Mouse (Mus musculus): ENCODE results near the gene Capn10.

Gene Capn10

GRCm38 (mm10) chr1:92976141-92976566, 42.0 kb downstream of the Capn10 start:
- DNase-seq (ENCODE audit: low spot score), result no peak

DNA sequence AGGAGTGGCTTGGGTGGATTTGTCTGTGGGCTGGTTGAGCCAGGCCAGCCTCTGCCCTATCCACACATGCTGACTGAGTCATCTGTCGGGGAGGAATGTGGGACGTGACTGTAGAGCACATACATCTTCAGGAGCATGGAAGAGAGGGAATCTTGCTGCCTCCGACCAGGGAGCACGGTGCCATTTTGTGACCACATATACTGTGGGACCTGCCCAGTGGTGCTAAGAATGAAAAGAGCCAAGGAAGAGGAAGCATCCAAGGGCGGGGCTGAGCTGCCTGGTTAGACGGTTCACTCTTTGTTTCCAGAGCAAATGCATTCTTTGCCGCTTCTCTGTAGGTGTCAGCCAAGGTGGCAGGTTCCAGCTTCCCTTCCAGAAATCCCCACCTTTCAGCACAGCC, 44.5 kb downstream of the Capn10 start:
- no peak for DNase-seq (ENCODE audit: low spot score)

GRCm38 (mm10) chr1:92979073-92979602, 45.0 kb downstream of the Capn10 start:
- DNase-seq (ENCODE audit: low spot score), result no peak

- DNase-seq (ENCODE audit: low spot score), result no peak
Observed at GRCm38 (mm10) chr1:92981056-92981845, 47.1 kb downstream of the Capn10 start.

DNA sequence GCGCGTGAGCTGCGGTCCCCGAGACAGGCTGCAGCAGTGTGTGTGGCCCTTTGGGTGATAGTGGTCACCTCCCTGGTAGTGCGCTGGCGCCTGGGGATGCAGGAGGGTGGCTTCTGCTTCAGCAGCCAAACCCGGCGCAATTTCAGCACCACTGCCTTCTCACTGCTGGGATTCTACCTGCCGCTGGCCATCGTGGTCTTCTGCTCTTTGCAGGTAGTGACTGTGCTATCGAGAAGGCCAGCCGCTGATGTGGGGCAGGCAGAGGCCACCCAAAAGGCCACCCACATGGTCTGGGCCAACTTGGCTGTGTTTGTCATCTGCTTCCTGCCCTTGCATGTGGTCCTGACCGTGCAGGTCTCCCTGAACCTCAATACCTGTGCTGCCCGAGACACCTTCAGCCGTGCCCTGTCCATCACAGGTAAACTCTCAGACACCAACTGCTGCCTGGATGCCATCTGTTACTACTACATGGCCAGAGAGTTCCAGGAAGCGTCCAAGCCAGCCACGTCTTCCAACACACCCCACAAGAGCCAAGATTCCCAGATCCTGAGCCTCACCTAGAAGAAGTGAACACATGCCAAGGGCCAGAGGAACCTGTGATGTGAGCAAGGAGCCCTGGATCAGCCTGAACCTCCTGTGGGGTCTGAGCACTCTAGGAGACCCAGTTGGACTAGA, 48.9 kb downstream of the Capn10 start:
- no peak for DNase-seq (ENCODE audit: low spot score)

DNA sequence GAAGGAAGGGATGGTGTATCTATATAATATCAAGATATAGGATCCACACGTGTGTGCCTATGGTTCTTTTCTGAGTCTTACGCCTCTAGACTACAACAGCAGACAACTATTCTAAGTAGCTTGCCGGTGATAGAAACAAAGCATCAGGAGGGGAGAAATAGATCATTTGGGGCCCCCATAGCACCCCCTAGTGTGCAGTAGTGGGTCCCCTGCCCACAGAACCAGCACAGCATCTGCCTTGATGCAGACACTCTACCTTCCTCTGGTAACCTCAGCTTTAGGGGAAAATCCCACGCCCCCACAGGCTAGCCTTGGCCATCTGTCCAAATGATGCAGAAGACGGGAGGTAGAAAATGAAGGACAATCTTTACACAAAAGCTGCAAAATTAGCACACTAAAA, 50.8 kb downstream of the Capn10 start:
- no peak for DNase-seq (ENCODE audit: low spot score)

- no peak for DNase-seq (ENCODE audit: low spot score)
Observed at GRCm38 (mm10) chr1:92988894-92989293, 54.7 kb downstream of the Capn10 start.

GRCm38 (mm10) chr1:92989891-92990290, 55.7 kb downstream of the Capn10 start:
- no peak for DNase-seq (ENCODE audit: low spot score)

DNA sequence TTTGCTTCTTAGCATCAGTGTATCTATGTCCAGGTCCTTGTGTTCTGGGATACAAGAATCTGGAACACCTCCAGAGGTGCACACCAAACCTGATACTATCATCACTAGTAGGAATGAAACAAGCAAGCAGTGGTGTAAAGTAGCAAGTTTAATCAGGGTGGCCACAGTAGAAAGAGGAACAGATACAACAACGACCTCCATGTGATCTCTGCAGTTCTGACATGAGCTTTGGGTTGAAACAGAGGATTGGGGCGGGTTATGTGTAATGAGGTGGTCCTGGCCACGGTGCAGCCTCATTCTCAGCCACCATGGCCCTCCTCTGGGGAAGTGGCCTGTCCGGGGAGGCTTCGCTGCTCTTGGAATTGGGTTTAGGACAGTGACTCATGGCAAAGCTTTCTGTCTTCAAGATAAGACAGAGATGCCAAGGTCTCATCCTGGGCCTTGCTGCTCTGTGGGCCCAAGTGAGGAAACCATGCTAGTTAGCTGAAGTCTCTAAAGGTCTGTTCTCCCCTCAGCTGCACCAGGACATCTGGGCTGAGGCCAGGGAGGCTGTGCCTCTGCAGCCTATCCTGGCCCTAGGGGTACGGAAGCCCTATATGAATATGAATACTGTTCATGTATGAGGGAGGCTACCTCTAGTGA, 58.2 kb downstream of the Capn10 start:
- DNase-seq (ENCODE audit: low spot score), result no peak

- no peak for DNase-seq (ENCODE audit: low spot score)
Observed at GRCm38 (mm10) chr1:92992880-92993279, 58.7 kb downstream of the Capn10 start.

Measured in layer of hippocampus, adult 11-12 months (tissue).